Mouse (Mus musculus) lung, adult 2 months (tissue): ENCODE measurements around the gene Nacc2. TPM values are rescaled to one million over a fixed set of nuclear protein-coding genes. Genes with fewer than 3 reads are reported as not detected.

Experiments used
- DNase-seq: peaks from one replicate; pipeline ENCODE4 v3.0.0; 2022
- H3K4me1 ChIP-seq: fragments of 200-500 bp; 2 replicates; pipeline ENCODE4 v1.6.1; 2011; ENCODE audit warnings: low read length; ENCODE audit not compliant: control insufficient read depth, insufficient read depth
- H3K4me3 ChIP-seq: fragments of 200-500 bp; replicated peaks from 2 replicates; pipeline ENCODE3; 2011; ENCODE audit warnings: low read depth, mild to moderate bottlenecking, control low read depth, low read length; ENCODE audit errors: extremely low read depth
- CTCF ChIP-seq: fragments of 200-500 bp; IDR thresholded peaks from 2 replicates; pipeline ENCODE4 v1.5.1; 2011; ENCODE audit warnings: mild to moderate bottlenecking, low read length, control low read depth; ENCODE audit not compliant: insufficient read depth
- POLR2A ChIP-seq: fragments of 200-500 bp; IDR thresholded peaks from 2 replicates; pipeline ENCODE4 v1.6.1; 2011; ENCODE audit warnings: low read depth, mild to moderate bottlenecking, control low read depth, low read length, borderline replicate concordance; ENCODE audit errors: extremely low read depth
- WGBS: fragments of 180-500 bp; shearing (Covaris S2); methylation state at CpG from one replicate; pipeline ENCODE4 v1.1.7; 2018; 5-methylcytosine and 5-hydroxymethylcytosine counted together
- polyA plus RNA-seq: library from polyadenylated mRNA; depleted of rRNA; stranded (reverse); fragments of >200 nt; gene quantifications from 2 replicates; pipeline ENCODE4 v1.2.3, GENCODE M21; 2012

The Nacc2 gene
- polyA plus RNA-seq, 1 experiment = 26.3 TPM

- Histone ChIP-seq H3K4me1 (no peaks in the 10 kb centered on the region), H3K4me3 (no peak overlapping the region)
- 37% methylated on average over 14 of the region's 14 CpGs for WGBS
- TF ChIP-seq POLR2A = no peak
- TF ChIP-seq CTCF = no peak
- DNase-seq = no peak
Measured at GRCm38 (mm10) chr2:26041163-26041810, 81.7 kb downstream of the Nacc2 start.

GRCm38 (mm10) chr2:26039951-26040350 is 83.1 kb downstream of the Nacc2 start:
- H3K4me3 ChIP-seq = no peak overlapping the region
- no peaks in the 10 kb centered on the region for H3K4me1 ChIP-seq
- TF ChIP-seq CTCF (no peak), POLR2A (no peak)
- DNase-seq = no peak
- 46% methylated on average over 14 of the region's 14 CpGs for WGBS

GRCm38 (mm10) chr2:26037386-26037785 is 85.6 kb downstream of the Nacc2 start:
- DNase-seq = no peak
- TF ChIP-seq CTCF = no peak
- TF ChIP-seq POLR2A = no peak
- Histone ChIP-seq H3K4me1 (no peaks in the 10 kb centered on the region), H3K4me3 (no peak overlapping the region)
- 45% methylated on average over 6 of the region's 6 CpGs for WGBS

- Histone ChIP-seq H3K4me3 (no peak overlapping the region), H3K4me1 (no peaks in the 10 kb centered on the region)
- DNase-seq = no peak
- WGBS = 57% methylated on average over 15 of the region's 15 CpGs
- TF ChIP-seq CTCF (no peak), POLR2A (no peak)
Measured at GRCm38 (mm10) chr2:26034344-26035050, 88.5 kb downstream of the Nacc2 start.

- no peak overlapping the region for H3K4me3 ChIP-seq
- DNase-seq = no peak
- H3K4me1 ChIP-seq = no peaks in the 10 kb centered on the region
- 47% methylated on average over 3 of the region's 3 CpGs for WGBS
- TF ChIP-seq POLR2A = no peak
- TF ChIP-seq CTCF = peak; percentile 36; the same call in 1 of the 2 replicates
Measured at GRCm38 (mm10) chr2:26030288-26030687, 92.7 kb downstream of the Nacc2 start.

GRCm38 (mm10) chr2:26024138-26025075 is 98.6 kb downstream of the Nacc2 start:
- peak; percentile 25 for DNase-seq
- 27% methylated on average over 4 of the region's 4 CpGs for WGBS
- H3K4me3 ChIP-seq = no peak overlapping the region
- peaks cover 10% of the 10 kb centered on the region; the same call in 1 of the 2 replicates for H3K4me1 ChIP-seq
- no peak for TF ChIP-seq POLR2A
- TF ChIP-seq CTCF = peak; percentile 33; the same call in 1 of the 2 replicates

DNA sequence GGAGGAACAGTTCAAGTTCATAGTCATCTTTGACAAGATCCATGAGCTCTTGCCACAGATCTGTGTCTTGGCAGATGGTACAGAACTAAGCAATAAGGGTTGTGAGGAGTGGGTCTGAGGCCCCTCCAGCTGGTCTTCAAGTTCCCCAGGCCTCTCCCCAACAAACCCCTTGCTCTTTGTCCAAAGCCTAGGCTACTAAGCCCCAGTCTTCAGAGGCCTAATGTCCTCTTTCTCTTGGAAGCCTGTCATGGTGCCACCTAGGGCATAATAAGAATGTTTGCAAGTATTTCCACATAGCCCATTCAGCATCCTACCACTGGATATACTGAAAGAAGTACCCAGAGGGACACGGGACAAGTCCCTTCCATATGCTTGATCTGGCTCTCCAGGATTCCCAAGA is 100.4 kb downstream of the Nacc2 start:
- no peak for TF ChIP-seq POLR2A
- no peak for TF ChIP-seq CTCF
- no peak for DNase-seq
- 59% methylated on average over 1 of the region's 1 CpGs for WGBS
- H3K4me3 ChIP-seq = no peak overlapping the region
- H3K4me1 ChIP-seq = peaks cover 10% of the 10 kb centered on the region; the same call in 1 of the 2 replicates

- no peak for DNase-seq
- WGBS = 81% methylated on average over 8 of the region's 8 CpGs
- TF ChIP-seq CTCF (no peak), POLR2A (no peak)
- H3K4me1 ChIP-seq = peaks cover 10% of the 10 kb centered on the region; the same call in 1 of the 2 replicates
- H3K4me3 ChIP-seq = peak overlapping the region; percentile 42
Measured at GRCm38 (mm10) chr2:26022258-26022565, 100.8 kb downstream of the Nacc2 start.

- WGBS = 5% methylated on average over 50 of the region's 50 CpGs
- peak; percentile 86 for DNase-seq
- no peak for TF ChIP-seq CTCF
- TF ChIP-seq POLR2A = peak; percentile 55; the same call in 1 of the 2 replicates
- H3K4me1 ChIP-seq = peaks cover 10% of the 10 kb centered on the region; the same call in 1 of the 2 replicates
- peak within 1 kb of the TSS; percentile 84 for H3K4me3 ChIP-seq
Measured at GRCm38 (mm10) chr2:26021561-26022257, 101.3 kb downstream of the Nacc2 start, which contains the start of gene Ubac1. TSS of gene Ubac1 (minus strand) at chr2:26021747.
